Mouse (Mus musculus) cerebellum, postnatal 36 days (tissue): ENCODE measurements around the gene Gbp5.
A peak's percentile ranks its signal among the peaks of the same experiment; 100 is the strongest.

Experiments used
- DNase-seq, 2 experiments: peaks; one replicate each; pipeline ENCODE4 v3.0.0; 2021 to 2022; ENCODE audit warnings: mixed read lengths in 2 of 2

Gene Gbp5

DNA sequence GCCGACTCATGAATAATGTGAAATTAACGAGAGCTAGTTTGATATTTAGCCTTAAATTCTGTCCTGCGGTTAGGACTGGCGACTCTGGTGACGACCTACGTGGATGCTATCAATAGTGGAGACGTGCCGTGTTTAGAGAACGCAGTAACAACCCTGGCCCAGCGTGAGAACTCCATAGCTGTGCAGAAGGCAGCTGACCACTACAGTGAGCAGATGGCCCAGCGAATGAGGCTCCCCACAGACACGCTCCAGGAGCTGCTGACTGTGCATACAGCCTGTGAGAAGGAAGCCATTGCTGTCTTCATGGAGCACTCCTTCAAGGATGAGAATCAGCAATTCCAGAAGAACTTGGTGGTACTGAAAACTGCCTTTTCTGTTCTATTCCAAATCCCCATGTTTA lies 49.0 kb downstream of the Gbp5 start:
- peak in 1 of 2 experiments; percentile 15 for DNase-seq

DNA sequence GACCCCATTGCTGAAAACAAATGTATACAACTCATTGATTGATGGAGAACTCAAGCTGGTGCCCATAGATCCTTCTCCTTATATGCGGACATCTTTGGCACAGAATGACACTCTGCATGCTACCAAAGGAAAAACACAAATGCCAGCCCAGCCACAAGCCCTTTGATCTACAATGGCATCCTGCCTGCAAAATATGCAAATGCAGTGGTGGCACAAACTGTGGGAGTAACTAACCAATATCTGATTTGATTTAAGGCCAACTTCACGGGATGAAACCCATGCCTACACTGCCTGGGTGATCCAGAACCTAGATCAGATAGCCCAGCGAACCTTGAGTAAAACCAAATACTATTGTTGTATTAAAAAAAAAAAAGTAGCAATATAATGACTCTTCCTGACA lies 52.9 kb downstream of the Gbp5 start:
- DNase-seq = no peak

DNA sequence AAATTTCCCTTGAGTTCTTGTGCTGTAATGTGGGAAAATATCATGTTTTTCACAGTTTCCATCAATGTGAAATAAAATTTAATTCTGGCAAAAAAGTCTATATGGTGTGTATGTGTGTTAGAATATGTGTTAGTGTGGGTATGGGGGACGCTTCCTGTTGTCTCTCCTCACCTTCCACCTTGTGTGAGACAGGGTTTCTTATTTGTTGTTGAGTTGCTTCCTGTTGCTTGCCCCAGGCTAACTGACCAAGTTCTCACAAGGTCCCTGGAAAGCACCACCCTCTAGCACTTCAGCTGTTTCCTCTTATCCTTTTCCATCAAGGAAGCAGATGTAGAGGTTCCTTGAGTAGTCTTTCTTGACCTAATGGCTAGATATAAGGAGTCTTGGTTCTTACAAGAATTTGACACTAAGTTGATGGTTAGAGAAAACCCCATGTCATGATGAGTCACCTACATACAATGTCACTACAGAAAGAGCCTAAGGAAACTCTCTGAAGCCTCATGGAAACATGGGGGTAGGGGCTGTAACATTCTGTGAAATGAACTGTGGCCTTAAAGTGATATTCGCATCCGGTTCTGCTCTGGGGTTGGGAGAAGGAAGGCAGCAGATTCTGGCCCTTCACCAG lies 56.4 kb downstream of the Gbp5 start:
- no peak for DNase-seq

DNA sequence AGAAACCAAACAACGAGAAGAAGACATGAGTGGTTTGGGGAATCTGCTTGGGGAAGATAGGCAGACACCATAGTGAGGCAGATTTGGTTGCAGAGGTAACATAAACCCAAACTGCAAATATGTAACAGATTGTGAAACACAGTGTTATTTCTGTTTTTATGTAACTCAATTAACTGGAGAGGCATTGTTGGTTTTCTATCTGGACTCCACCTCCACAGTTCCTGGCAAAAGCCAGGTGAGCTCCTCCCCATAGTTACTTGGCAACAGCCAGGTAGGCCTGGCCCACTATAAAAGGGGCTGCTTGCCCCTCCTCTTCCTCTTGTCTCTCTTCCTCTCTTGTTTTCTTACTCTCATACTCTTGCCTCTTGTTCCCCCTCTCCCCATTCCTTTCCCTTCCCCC lies 60.8 kb downstream of the Gbp5 start:
- DNase-seq = no peak

DNA sequence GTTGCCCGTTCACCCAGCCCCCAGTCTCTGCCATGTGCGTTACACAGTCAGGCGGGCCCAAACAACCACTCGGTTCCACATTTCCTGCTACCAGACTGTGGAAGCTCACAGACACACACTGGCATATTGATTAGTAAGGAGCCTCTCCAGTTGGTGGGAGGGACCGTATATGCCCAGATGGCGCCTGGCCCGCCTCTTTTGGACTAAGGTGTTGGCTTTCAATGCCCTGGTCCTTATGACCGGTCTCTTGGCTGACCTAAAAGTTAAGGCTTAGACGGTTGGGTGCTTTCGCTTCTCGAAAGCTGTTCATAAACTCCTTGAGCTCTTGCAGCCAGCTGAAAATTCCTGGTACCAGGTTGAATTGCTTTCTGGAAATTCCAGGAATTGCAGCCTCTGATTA lies 61.8 kb downstream of the Gbp5 start:
- DNase-seq = no peak

DNA sequence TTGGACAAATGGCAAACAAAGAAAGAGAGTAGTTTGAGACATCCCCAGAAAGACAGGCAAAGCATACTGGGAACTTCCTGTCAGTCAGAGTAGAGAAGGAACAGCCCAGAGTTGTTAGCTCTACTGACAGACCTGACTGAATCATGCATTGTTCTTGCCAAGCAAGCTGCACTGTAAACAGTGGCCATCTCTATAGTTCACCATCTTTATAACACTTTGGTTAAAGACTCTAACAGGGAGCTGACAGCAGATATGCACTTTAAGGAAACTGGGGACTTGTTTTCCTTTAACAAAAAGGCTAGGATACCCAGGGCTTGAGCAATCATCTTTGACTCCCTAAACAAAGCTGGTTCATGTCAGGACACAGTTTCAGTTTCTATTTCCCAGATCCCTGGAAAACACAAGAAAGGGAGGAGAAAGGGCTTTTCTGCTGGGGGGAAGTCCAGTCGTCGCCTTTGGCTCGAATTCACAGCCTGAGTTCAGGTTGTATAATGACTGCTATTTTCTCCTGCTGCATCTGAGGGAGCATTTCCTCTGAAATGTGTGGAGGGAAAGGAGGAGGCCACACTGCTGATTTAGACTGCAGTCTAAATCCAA lies 66.0 kb downstream of the Gbp5 start, which contains the start of gene Gbp3:
Gene Gbp3, plus strand, starts transcription at position 395 of the 597 bp plus-strand sequence.
- no peak for DNase-seq

DNA sequence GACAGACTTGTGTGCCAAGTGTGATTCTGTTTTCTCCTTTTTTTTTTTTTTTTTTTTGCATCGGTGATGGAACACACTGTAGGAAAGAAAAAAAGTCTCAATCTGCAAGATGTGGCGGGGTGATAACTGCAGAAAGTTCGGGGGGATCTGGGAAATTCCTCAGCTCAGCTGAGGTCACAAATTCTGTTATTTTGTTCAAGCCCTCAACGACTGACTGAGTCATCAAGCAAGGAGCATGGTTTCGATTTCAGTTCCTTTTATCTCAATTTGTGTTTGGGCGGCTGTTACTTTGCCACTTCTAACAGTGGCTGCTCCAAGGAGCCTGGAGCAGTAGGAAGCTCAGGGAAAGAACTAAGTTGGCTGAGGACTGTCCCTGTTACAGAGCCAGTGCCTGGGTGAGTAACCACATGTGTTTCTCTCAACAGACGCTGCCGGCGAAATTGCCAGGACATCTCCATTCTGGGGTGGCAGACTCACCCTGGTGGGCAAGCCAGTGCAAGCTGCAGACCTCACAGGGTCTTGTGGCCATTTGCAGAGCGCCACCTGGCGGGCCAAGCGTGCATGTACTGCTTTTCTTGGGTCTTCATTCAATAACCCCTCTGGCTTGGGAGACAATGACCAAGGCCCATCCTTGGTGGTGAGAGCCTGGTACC lies 66.6 kb downstream of the Gbp5 start:
- DNase-seq = peak; percentile 78 to 79

DNA sequence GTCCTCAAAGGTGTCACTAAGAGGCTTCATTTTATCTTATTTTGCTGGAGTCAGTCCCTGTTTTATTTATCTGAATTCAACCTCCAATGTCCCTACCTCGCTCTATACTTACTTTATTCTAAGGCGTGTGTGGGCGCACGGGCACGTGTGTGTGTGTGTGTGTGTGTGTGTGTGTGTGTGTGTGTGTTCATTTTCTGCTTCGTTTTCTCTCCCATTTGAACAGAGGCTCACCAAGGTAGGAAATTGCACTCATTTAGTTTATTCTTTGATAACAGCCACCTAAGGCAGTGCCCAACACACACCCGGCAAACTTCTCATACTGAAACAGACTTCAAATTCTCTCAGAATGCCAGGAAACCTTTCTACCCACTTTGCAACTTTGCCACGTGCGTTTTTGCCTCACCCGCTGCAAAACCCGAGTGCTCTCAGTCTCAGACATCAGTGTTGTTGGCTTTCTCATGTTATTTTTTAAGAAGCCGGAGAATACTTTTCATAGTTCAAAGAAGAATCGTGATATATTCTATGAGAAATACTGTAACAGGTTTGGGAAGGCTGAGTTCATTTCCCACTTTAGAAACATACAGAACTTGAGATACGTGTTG lies 67.4 kb downstream of the Gbp5 start:
- DNase-seq = no peak

DNA sequence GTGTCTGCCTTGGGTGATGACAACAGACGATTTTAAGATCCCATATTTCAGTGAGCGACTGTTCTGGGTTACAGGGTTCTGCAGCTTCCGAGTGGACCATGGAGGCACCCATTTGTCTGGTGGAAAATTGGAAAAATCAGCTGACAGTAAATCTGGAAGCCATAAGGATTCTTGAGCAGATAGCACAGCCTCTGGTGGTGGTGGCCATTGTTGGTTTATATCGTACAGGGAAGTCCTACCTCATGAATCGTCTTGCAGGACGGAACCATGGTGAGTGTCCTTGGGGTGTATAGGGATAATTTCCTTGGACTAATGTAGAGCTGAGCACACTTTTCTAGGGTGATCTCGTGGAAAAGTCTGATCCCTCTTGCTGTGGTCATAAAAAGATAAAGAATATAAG lies 67.9 kb downstream of the Gbp5 start:
- no peak for DNase-seq

DNA sequence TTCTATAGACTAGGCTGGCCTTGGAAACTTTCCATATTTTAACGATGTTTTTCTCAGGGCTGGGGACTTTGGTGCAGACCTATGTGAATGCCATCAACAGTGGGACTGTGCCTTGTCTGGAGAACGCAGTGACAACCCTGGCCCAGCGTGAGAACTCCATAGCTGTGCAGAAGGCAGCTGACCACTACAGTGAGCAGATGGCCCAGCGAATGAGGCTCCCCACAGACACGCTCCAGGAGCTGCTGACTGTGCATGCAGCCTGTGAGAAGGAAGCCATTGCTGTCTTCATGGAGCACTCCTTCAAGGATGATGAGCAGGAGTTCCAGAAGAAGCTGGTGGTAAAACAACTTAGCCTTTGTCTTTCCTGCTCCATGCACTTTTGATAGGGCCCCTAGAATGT lies 73.7 kb downstream of the Gbp5 start:
- peak; percentile 24 to 25 for DNase-seq

DNA sequence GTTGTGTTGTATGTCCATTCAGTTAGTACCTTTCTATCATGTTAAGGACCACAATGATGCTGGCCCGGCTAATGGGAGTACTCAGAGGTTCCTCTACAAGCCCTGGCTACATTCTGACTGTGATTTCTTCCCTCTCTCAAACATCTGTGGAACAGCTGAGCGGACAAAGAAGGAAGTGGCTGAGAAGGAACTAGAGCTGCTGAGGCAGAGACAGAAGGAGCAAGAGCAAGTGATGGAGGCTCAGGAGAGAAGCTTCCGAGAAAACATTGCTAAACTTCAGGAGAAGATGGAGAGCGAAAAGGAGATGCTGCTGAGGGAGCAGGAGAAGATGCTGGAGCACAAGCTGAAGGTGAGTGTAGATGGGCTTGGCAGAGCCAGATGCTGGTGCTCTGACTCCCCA lies 77.0 kb downstream of the Gbp5 start:
- no peak for DNase-seq
